Mouse (Mus musculus) kidney, postnatal 0 days (tissue): Measurements from ENCODE around the gene Cdc14b. TPM values are rescaled to one million over a fixed set of nuclear protein-coding genes. Genes with fewer than 3 reads are reported as not detected.

Experiments
- ATAC-seq: fragments of 200-750 bp; cut with Nextera tagmentation; replicated peaks from 2 replicates; pipeline ENCODE4 v1.8.0; 2017; ENCODE audit warnings: low read depth, moderate number of reproducible peaks, moderate TSS enrichment, moderate library complexity; ENCODE audit not compliant: low FRiP score
- DNase-seq: peaks from one replicate; pipeline ENCODE4 v3.0.0-alpha.2; 2016; ENCODE audit warnings: low spot score
- H3K27ac ChIP-seq: fragments of 300-500 bp; sonication (generic); 2 replicates; pipeline ENCODE4 v1.5.1; 2014; ENCODE audit warnings: mild to moderate bottlenecking
- H3K27me3 ChIP-seq: fragments of 300-500 bp; sonication (generic); 2 replicates; pipeline ENCODE4 v1.6.1; 2014; ENCODE audit warnings: low read length, mixed read lengths; ENCODE audit not compliant: insufficient read depth
- H3K36me3 ChIP-seq: fragments of 300-500 bp; sonication (generic); 2 replicates; pipeline ENCODE4 v1.6.1; 2014; ENCODE audit warnings: low read length, mixed read lengths; ENCODE audit not compliant: insufficient read depth
- H3K4me1 ChIP-seq: fragments of 300-500 bp; sonication (generic); replicated peaks from 2 replicates; pipeline ENCODE4 v1.6.1; 2014; ENCODE audit warnings: antibody characterized with exemption, low read length, mixed read lengths; ENCODE audit not compliant: insufficient read depth
- H3K4me2 ChIP-seq: fragments of 300-500 bp; sonication (generic); 2 replicates; pipeline ENCODE4 v1.6.1; 2014; ENCODE audit warnings: mild to moderate bottlenecking, low read length, moderate library complexity, mixed read lengths
- H3K4me3 ChIP-seq: fragments of 300-500 bp; sonication (generic); replicated peaks from 2 replicates; pipeline ENCODE4 v1.5.1; 2014; ENCODE audit warnings: low read depth, low read length
- H3K9ac ChIP-seq: fragments of 300-500 bp; sonication (generic); 2 replicates; pipeline ENCODE4 v1.6.1; 2014; ENCODE audit warnings: low read depth, low read length
- H3K9me3 ChIP-seq: fragments of 300-500 bp; sonication (generic); replicated peaks from 2 replicates; pipeline ENCODE4 v1.6.1; 2016; ENCODE audit warnings: low read length, inconsistent platforms, mixed read lengths
- CTCF ChIP-seq: IDR thresholded peaks from 2 replicates; pipeline ENCODE4 v1.5.1; 2016; ENCODE audit warnings: antibody characterized with exemption, low read depth, mild to moderate bottlenecking, moderate library complexity
- WGBS: fragments of 180-500 bp; shearing (Covaris S2); extraction: QIAGEN DNeasy Blood & Tissue Kit; methylation state at CpG from one replicate; pipeline ENCODE4 v1.1.7; 2014; 5-methylcytosine and 5-hydroxymethylcytosine counted together
- polyA plus RNA-seq: library from polyadenylated mRNA; unstranded; fragments of >200 nt; fragmentation: Nextera tagmentation; extraction: Ambion mirVana; gene quantifications from 2 replicates; pipeline ENCODE4 v1.2.1, GENCODE M21; 2015

Gene Cdc14b
- polyA plus RNA-seq, 1 experiment from 2014 or later: 7.3 TPM

DNA sequence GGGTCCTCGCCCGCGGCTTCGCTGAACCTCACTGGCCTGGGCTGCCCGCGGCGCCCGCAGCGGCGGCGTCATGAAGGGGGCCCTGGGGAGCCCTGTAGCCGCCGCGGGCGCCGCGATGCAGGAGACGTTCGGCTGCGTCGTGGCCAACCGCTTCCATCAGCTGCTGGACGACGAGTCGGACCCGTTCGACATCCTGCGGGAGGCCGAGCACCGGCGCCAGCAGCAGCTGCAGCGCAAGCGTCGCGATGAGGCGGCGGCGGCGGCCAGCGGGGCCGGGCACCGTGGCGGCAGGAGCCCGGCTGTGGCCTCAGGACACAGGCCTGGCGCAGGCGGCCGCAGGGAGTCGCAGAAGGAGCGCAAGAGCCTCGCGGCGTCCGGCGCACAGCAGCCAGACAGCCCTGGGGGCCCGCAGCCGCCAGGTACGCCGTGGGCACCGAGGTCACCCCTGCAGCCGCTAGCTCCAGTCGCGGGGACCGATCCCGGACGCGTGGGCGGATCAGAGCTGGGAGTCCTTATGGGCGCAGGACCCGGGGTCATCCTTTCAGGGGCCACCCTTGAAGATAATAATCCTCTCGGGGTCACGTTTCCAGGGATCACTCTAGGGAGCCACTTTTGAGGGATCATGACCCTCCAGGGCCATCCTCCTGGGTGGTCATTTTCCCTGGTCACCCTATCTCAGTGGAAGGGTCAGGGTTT, 113.0 kb downstream of the Cdc14b start:
- H3K27ac ChIP-seq: peak overlapping the region; percentile 91
- under 1% methylated on average over 63 of the region's 71 CpGs for WGBS

DNA sequence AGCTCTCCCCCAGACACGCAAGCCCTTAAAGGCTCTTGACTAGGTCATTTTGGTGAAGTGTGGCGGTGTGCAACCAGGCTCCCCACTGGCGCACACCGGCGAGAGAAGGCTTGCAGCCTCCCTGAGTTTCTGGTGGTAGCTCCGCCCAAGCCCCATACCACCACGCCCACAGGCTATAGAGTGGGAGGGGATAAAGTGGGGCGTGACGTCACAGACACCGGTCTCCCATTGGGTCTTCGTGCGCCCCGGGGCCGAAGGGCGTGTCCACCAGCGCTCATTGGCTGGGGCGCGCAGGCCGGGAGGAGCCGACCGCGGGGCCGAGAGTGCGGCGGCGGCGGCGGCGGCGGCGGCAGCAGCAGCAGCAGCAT, 113.6 kb downstream of the Cdc14b start, which contains the start of gene Habp4:
Gene Habp4, plus strand, starts transcription at position 277 of the 368 bp plus-strand sequence.
- H3K4me3 ChIP-seq: peak within 1 kb of the TSS; percentile 82
- peak within 1 kb of the TSS; percentile 91 for H3K27ac ChIP-seq
- TF ChIP-seq CTCF: no peak
- H3K4me1 ChIP-seq: 0 out of 2 replicates have a peak, but pooled peaks cover 5% of the 10 kb centered on the region
- DNase-seq (peak; percentile 99), ATAC-seq (peak; percentile 99)
- no peaks in the 10 kb centered on the region for H3K27me3 ChIP-seq
- H3K4me2 ChIP-seq: peak within 1 kb of the TSS; percentile 98
- peak within 1 kb of the TSS; percentile 90 for H3K9ac ChIP-seq
- WGBS: under 1% methylated on average over 21 of the region's 31 CpGs
- H3K36me3 ChIP-seq: no peaks in the 10 kb centered on the region
- no peaks in the 10 kb centered on the region for H3K9me3 ChIP-seq

More for the DNA sequence above, 113.0 kb downstream of the Cdc14b start:
- DNase-seq (no peak), ATAC-seq (peak; percentile 70; the same call in 1 of the 2 replicates)
- no peaks in the 10 kb centered on the region for H3K9me3 ChIP-seq
- no peak for TF ChIP-seq CTCF
- peak overlapping the region; percentile 90 for H3K9ac ChIP-seq
- H3K27me3 ChIP-seq: no peaks in the 10 kb centered on the region
- peak overlapping the region; percentile 98 for H3K4me2 ChIP-seq
- no peaks in the 10 kb centered on the region for H3K36me3 ChIP-seq
- 0 out of 2 replicates have a peak, but pooled peaks cover 5% of the 10 kb centered on the region for H3K4me1 ChIP-seq
- peak overlapping the region; percentile 82 for H3K4me3 ChIP-seq

DNA sequence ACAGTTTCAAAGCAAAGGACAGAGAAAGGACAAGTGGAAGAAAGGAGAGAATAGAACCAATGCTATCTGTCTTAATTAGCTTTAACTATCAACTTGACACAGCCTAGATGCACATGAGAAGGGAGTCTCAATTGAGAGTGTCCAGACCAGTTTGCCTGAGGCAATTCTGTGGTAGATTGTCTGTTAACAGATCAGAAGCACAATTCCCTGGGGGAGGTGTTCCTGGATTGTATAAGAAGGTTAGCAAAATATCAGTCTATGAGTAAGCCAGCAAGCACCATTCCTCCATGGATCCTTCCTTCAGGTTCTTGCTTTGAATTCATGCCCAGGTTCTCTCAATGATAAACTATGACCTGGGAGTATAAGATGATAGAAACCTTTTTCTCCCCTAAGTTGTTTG, 118.1 kb downstream of the Cdc14b start:
- ATAC-seq (no peak), DNase-seq (no peak)
- H3K4me2 ChIP-seq: no peak overlapping the region
- H3K9me3 ChIP-seq: no peaks in the 10 kb centered on the region
- H3K4me1 ChIP-seq: no peaks in the 10 kb centered on the region
- TF ChIP-seq CTCF: no peak
- no peaks in the 10 kb centered on the region for H3K27me3 ChIP-seq
- H3K27ac ChIP-seq: no peak overlapping the region
- no peak overlapping the region for H3K4me3 ChIP-seq
- no peak overlapping the region for H3K9ac ChIP-seq
- H3K36me3 ChIP-seq: no peaks in the 10 kb centered on the region

DNA sequence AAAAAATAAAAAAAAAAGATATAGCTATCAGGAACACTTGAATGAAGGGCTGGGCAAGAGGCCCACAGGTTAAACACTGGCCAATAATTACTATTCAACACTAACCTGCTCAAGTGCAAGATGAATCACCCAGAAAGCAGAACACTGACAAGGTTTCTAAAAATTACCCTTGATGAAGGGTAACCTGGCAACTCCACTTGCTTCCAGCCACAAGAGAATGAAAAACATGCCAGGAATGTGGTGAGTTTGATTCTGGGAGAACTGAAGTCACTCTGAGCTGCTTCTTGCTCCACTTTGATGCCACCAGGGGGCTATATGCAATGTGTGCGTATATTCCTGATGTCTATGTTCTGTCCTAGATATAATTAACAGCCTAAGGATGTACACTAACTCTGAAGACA, 119.9 kb downstream of the Cdc14b start:
- WGBS: 9% methylated on average over 1 of the region's 1 CpGs
- Histone ChIP-seq H3K4me2 (no peak overlapping the region), H3K4me3 (no peak overlapping the region), H3K4me1 (peaks cover 4% of the 10 kb centered on the region; the same call in 1 of the 2 replicates), H3K27ac (peak overlapping the region; percentile 63), H3K9me3 (no peaks in the 10 kb centered on the region), H3K27me3 (no peaks in the 10 kb centered on the region), H3K9ac (no peak overlapping the region), H3K36me3 (no peaks in the 10 kb centered on the region)
- ATAC-seq (no peak), DNase-seq (peak; percentile 84)
- TF ChIP-seq CTCF: peak; percentile 71

DNA sequence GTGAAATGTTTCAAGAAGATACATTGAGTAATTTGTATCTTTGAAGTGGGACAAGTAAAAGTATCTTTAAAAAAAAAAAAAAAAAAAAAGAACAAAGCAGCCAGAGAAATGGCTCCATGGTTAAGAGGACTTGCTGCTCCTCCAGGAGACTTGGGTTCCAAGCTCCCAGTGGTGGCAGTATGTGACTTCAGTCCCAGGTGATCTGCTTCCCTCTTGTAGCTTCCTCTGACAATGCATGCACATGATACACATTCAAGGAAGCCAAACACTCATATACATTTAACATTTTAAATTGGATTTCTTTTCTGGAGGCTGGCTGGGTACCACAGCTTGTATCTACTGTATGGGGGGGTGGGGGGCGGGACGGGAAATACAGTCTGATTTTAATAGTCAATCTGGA, 120.4 kb downstream of the Cdc14b start:
- ATAC-seq: no peak
- WGBS: 54% methylated on average over 2 of the region's 2 CpGs
- no peak overlapping the region for H3K4me2 ChIP-seq

DNA sequence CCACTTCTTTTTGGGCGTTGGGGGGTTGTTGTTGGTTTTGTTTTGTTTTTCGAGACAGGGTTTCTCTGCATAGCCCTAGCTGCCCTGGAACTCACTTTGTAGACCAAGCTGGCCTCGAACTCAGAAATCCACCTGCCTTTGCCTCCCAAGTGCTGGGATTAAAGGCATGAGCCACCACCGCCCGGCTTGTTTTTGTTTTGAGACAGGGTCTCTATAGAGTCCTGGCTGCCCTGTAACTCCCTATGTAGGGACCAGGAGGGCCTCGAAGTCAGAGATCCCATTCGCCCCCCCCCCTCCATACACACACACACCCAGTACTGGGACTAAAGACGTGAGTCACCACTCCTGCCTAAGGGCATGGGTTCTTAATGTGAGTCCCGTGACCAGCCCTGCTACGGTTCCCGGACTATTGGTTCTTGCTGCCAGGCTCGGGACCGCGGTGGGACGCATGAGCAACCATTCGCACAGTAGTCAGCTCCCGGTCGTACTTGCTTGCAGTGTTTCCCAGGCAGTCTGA, 121.3 kb downstream of the Cdc14b start:
- peak overlapping the region; percentile 39; the same call in 1 of the 2 replicates for H3K9ac ChIP-seq
- H3K4me3 ChIP-seq: peak overlapping the region; percentile 84
- no peaks in the 10 kb centered on the region for H3K27me3 ChIP-seq
- peak overlapping the region; percentile 92 for H3K4me2 ChIP-seq
- no peak for TF ChIP-seq CTCF
- H3K36me3 ChIP-seq: no peaks in the 10 kb centered on the region
- ATAC-seq (peak; percentile 70), DNase-seq (peak; percentile 73)
- H3K9me3 ChIP-seq: no peaks in the 10 kb centered on the region
- WGBS: 2% methylated on average over 18 of the region's 18 CpGs
- H3K4me1 ChIP-seq: peaks cover 4% of the 10 kb centered on the region; the same call in 1 of the 2 replicates
- H3K27ac ChIP-seq: peak overlapping the region; percentile 91

More for the DNA sequence above, 120.4 kb downstream of the Cdc14b start:
- Histone ChIP-seq H3K9ac (no peak overlapping the region), H3K27ac (peak overlapping the region; percentile 16; the same call in 1 of the 2 replicates), H3K27me3 (no peaks in the 10 kb centered on the region), H3K36me3 (no peaks in the 10 kb centered on the region), H3K4me3 (no peak overlapping the region), H3K9me3 (no peaks in the 10 kb centered on the region), H3K4me1 (peaks cover 4% of the 10 kb centered on the region; the same call in 1 of the 2 replicates)
- TF ChIP-seq CTCF: no peak
- DNase-seq: no peak
